Mouse (Mus musculus): ENCODE measurements at regions not wholly inside any gene's neighbourhood (a gene's known extent, or its start where the extent isn't known, plus 50 kb on each side); places are given as distances from the start of the nearest gene placed in this dataset.

GRCm38 (mm10) chr3:139780054-139780453 is 574.6 kb downstream of the Stpg2 start:
- peak; percentile 13 for DNase-seq (ENCODE audit: extremely low spot score, low spot score)

GRCm38 (mm10) chr3:139783406-139783805 is 577.9 kb downstream of the Stpg2 start:
- no peak for DNase-seq (ENCODE audit: extremely low spot score, low spot score)

- no peak for DNase-seq (ENCODE audit: extremely low spot score, low spot score)
Measured at GRCm38 (mm10) chr3:139786510-139786909, 581.0 kb downstream of the Stpg2 start.

- no peak for DNase-seq (ENCODE audit: extremely low spot score, low spot score)
Measured at GRCm38 (mm10) chr3:139788854-139789253, 583.4 kb downstream of the Stpg2 start.

GRCm38 (mm10) chr3:139796685-139797084 is 591.2 kb downstream of the Stpg2 start:
- DNase-seq (ENCODE audit: extremely low spot score, low spot score) = no peak

- no peak for DNase-seq (ENCODE audit: extremely low spot score, low spot score)
Measured at GRCm38 (mm10) chr3:139799059-139799458, 593.6 kb downstream of the Stpg2 start.

GRCm38 (mm10) chr3:139802716-139803710 is 597.5 kb downstream of the Stpg2 start:
- no peak for DNase-seq (ENCODE audit: extremely low spot score, low spot score)

- DNase-seq (ENCODE audit: extremely low spot score, low spot score) = no peak
Measured at GRCm38 (mm10) chr3:139828014-139828413, 622.5 kb downstream of the Stpg2 start.

GRCm38 (mm10) chr3:139828581-139828980 is 623.1 kb downstream of the Stpg2 start:
- no peak for DNase-seq (ENCODE audit: extremely low spot score, low spot score)

- DNase-seq (ENCODE audit: extremely low spot score, low spot score) = no peak
Measured at GRCm38 (mm10) chr3:139832599-139832998, 627.1 kb downstream of the Stpg2 start.

GRCm38 (mm10) chr3:139842015-139842414 is 636.5 kb downstream of the Stpg2 start:
- DNase-seq (ENCODE audit: extremely low spot score, low spot score) = no peak

GRCm38 (mm10) chr3:139842988-139843605 is 637.6 kb downstream of the Stpg2 start:
- DNase-seq (ENCODE audit: extremely low spot score, low spot score) = no peak

- no peak for DNase-seq (ENCODE audit: extremely low spot score, low spot score)
Measured at GRCm38 (mm10) chr3:139844443-139844842, 638.9 kb downstream of the Stpg2 start.

GRCm38 (mm10) chr3:139847826-139848225 is 642.3 kb downstream of the Stpg2 start:
- DNase-seq (ENCODE audit: extremely low spot score, low spot score) = no peak

- DNase-seq (ENCODE audit: extremely low spot score, low spot score) = peak; percentile 20
Measured at GRCm38 (mm10) chr3:139859966-139860635, 654.6 kb downstream of the Stpg2 start.

GRCm38 (mm10) chr3:139860831-139861371 is 655.4 kb downstream of the Stpg2 start:
- DNase-seq (ENCODE audit: extremely low spot score, low spot score) = no peak

- DNase-seq (ENCODE audit: extremely low spot score, low spot score) = no peak
Measured at GRCm38 (mm10) chr3:139866329-139866728, 660.8 kb downstream of the Stpg2 start.

GRCm38 (mm10) chr3:139867030-139867429 is 661.5 kb downstream of the Stpg2 start:
- no peak for DNase-seq (ENCODE audit: extremely low spot score, low spot score)

GRCm38 (mm10) chr3:139867499-139867898 is 662.0 kb downstream of the Stpg2 start:
- DNase-seq (ENCODE audit: extremely low spot score, low spot score) = no peak

GRCm38 (mm10) chr3:139869779-139870178 is 664.3 kb downstream of the Stpg2 start:
- DNase-seq (ENCODE audit: extremely low spot score, low spot score) = no peak
